Mouse (Mus musculus) forebrain, embryonic 14.5 days (tissue): ENCODE data around the gene Gm11032. TPM values are rescaled to one million over a fixed set of nuclear protein-coding genes. Genes with fewer than 3 reads are reported as not detected.

Source experiments
- ATAC-seq: fragments of 200-750 bp; cut with Nextera tagmentation; 2 replicates; pipeline ENCODE4 v1.8.0; 2017; ENCODE audit warnings: mild to moderate bottlenecking, moderate library complexity
- DNase-seq: peaks from one replicate; pipeline ENCODE4 v3.0.0-alpha.2; 2015; ENCODE audit warnings: low spot score
- H3K27ac ChIP-seq: fragments of 300-500 bp; sonication (generic); 2 replicates; pipeline ENCODE4 v1.5.1; 2014; ENCODE audit warnings: low read depth, mild to moderate bottlenecking, control low read depth, low read length, moderate library complexity
- H3K27me3 ChIP-seq: fragments of 300-500 bp; sonication (generic); replicated peaks from 2 replicates; pipeline ENCODE4 v1.6.1; 2014; ENCODE audit warnings: low read length, control low read depth, mixed read lengths; ENCODE audit not compliant: control insufficient read depth, insufficient read depth
- H3K36me3 ChIP-seq: fragments of 300-500 bp; sonication (generic); 2 replicates; pipeline ENCODE4 v1.6.1; 2014; ENCODE audit warnings: low read length, control low read depth; ENCODE audit not compliant: control insufficient read depth, insufficient read depth
- H3K4me1 ChIP-seq: fragments of 300-500 bp; sonication (generic); 2 replicates; pipeline ENCODE4 v1.6.1; 2014; ENCODE audit warnings: antibody characterized with exemption, low read length, control low read depth; ENCODE audit not compliant: control insufficient read depth, insufficient read depth
- H3K4me2 ChIP-seq: fragments of 300-500 bp; sonication (generic); 2 replicates; pipeline ENCODE4 v1.6.1; 2014; ENCODE audit warnings: mild to moderate bottlenecking, control low read depth, low read length
- H3K4me3 ChIP-seq: fragments of 300-500 bp; sonication (generic); 2 replicates; pipeline ENCODE4 v1.5.1; 2014; ENCODE audit warnings: low read depth, low read length, control low read depth
- H3K9ac ChIP-seq: fragments of 300-500 bp; sonication (generic); 2 replicates; pipeline ENCODE4 v1.6.1; 2014; ENCODE audit warnings: mild to moderate bottlenecking, low read length, control low read depth, moderate library complexity
- H3K9me3 ChIP-seq: fragments of 300-500 bp; sonication (generic); replicated peaks from 2 replicates; pipeline ENCODE4 v1.6.1; 2016; ENCODE audit warnings: low read length, control low read depth, mixed read lengths; ENCODE audit not compliant: control insufficient read depth
- WGBS: fragments of 180-500 bp; shearing (Covaris S2); extraction: QIAGEN DNeasy Blood & Tissue Kit; methylation state at CpG from one replicate; pipeline ENCODE4 v1.1.7; 2014; 5-methylcytosine and 5-hydroxymethylcytosine counted together
- polyA plus RNA-seq: library from polyadenylated mRNA; unstranded; fragments of >200 nt; fragmentation: Nextera tagmentation; extraction: Ambion mirVana; gene quantifications from 2 replicates; pipeline ENCODE4 v1.2.1, GENCODE M21; 2014

Gene Gm11032
- polyA plus RNA-seq, 1 experiment from 2014 or later, result not detected

- H3K4me1 ChIP-seq, result no peaks in the 10 kb centered on the region
- H3K27me3 ChIP-seq, result no peaks in the 10 kb centered on the region
- DNase-seq (no peak), ATAC-seq (no peak)
- 73% methylated on average over 2 of the region's 2 CpGs for WGBS
- H3K4me3 ChIP-seq, result no peak overlapping the region
- H3K4me2 ChIP-seq, result no peak overlapping the region
- H3K27ac ChIP-seq, result no peak overlapping the region
- H3K36me3 ChIP-seq, result no peaks in the 10 kb centered on the region
- H3K9me3 ChIP-seq, result no peaks in the 10 kb centered on the region
- no peak overlapping the region for H3K9ac ChIP-seq
Measured at GRCm38 (mm10) chr11:4611904-4612303, 8.0 kb upstream of the Gm11032 start.

DNA sequence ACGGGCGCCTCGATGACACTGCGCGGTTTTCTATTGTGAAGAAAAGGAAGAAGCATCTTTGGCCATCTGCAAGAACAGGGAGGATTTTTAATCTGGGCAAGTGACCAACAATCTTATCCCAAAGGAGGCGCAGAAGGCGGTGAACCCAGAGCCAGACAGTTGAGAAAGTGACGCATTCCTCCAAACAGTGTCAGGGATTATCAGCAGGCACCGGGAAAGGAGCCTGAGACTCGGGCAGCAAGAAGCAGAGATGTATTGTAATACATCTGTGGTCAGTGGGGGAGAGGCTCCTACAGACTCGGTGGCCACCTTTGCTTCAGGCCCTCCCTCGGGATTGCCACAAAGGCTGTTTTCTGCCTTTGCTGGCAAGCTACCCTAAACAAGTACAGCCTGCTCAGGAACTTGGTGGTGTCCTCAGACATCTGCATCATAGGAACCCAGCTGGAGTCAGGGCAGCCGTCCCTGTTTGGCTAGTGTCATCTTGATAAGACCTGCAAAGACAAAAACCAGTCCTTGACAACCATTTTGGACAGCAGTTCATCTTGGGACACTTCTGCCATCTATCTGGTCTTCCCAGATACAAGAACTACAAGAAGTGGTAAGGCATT, 738 bp downstream of the Gm11032 start:
- Histone ChIP-seq H3K4me1 (no peaks in the 10 kb centered on the region), H3K4me3 (no peak overlapping the region), H3K27ac (no peak overlapping the region), H3K9me3 (no peaks in the 10 kb centered on the region), H3K36me3 (no peaks in the 10 kb centered on the region), H3K27me3 (no peaks in the 10 kb centered on the region), H3K4me2 (no peak overlapping the region), H3K9ac (no peak overlapping the region)
- WGBS, result 64% methylated on average over 13 of the region's 13 CpGs
- no peak for DNase-seq
- no peak for ATAC-seq

GRCm38 (mm10) chr11:4621866-4622265, 2.0 kb downstream of the Gm11032 start:
- WGBS, result 86% methylated on average over 4 of the region's 4 CpGs
- Histone ChIP-seq H3K4me2 (no peak overlapping the region), H3K27me3 (no peaks in the 10 kb centered on the region), H3K9me3 (no peaks in the 10 kb centered on the region), H3K36me3 (no peaks in the 10 kb centered on the region), H3K9ac (no peak overlapping the region), H3K4me1 (no peaks in the 10 kb centered on the region), H3K27ac (no peak overlapping the region), H3K4me3 (no peak overlapping the region)
- DNase-seq (no peak), ATAC-seq (no peak)

- Histone ChIP-seq H3K27ac (no peak overlapping the region), H3K27me3 (no peaks in the 10 kb centered on the region), H3K4me1 (no peaks in the 10 kb centered on the region), H3K4me3 (no peak overlapping the region), H3K36me3 (no peaks in the 10 kb centered on the region), H3K9ac (no peak overlapping the region), H3K9me3 (no peaks in the 10 kb centered on the region), H3K4me2 (no peak overlapping the region)
- DNase-seq (no peak), ATAC-seq (no peak)
- WGBS, result 75% methylated on average over 7 of the region's 7 CpGs
Measured at GRCm38 (mm10) chr11:4622442-4622986, 2.6 kb downstream of the Gm11032 start.

GRCm38 (mm10) chr11:4622997-4623396, 3.1 kb downstream of the Gm11032 start:
- Histone ChIP-seq H3K9ac (no peak overlapping the region), H3K4me2 (no peak overlapping the region), H3K4me1 (no peaks in the 10 kb centered on the region), H3K27me3 (no peaks in the 10 kb centered on the region), H3K36me3 (no peaks in the 10 kb centered on the region), H3K4me3 (no peak overlapping the region), H3K9me3 (no peaks in the 10 kb centered on the region), H3K27ac (no peak overlapping the region)
- DNase-seq (no peak), ATAC-seq (0 out of 2 replicates have a peak, but pooled peaks have one; percentile 44)
- WGBS, result 56% methylated on average over 5 of the region's 5 CpGs

DNA sequence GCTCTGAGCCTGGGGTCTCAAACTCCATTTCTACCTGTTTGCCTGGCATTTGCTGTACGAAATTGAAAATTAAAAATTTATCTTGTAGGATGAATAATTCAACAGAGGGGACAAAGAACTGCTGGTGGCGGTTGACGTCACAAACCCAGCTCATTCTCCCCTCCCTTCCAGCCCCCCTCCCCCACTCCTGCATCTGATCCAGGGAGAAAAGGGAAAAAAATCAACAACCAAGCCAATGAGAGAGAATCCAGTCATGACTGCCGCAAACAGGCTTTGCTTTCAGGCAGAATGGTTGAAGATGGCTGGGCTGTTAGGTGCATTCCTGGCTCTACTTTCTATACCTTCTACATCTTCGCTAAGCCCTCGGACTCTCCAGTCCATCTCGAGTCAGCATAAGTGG, 6.1 kb downstream of the Gm11032 start:
- no peaks in the 10 kb centered on the region for H3K27me3 ChIP-seq
- H3K27ac ChIP-seq, result no peak overlapping the region
- no peak overlapping the region for H3K9ac ChIP-seq
- no peak overlapping the region for H3K4me3 ChIP-seq
- DNase-seq (no peak), ATAC-seq (no peak)
- no peaks in the 10 kb centered on the region for H3K4me1 ChIP-seq
- no peaks in the 10 kb centered on the region for H3K36me3 ChIP-seq
- no peaks in the 10 kb centered on the region for H3K9me3 ChIP-seq
- 72% methylated on average over 7 of the region's 7 CpGs for WGBS
- H3K4me2 ChIP-seq, result no peak overlapping the region

DNA sequence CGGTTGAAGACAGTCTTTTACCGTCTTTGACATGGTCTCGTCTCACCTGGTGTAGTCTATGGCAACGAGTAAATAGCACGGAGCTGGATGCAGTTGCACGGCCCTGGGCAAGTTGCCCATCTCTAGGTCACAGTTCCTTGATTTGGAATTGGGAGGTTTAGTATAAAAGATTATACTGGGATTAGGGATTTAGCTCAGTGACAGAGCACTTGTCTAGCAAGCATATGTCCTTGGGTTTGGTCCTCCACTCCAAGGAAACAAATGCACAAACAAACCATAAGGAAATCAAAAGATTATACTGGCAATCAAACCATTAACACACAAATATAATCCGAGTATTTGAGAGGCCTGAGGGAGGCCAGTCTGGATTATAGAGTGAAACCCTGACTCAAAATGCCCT, 7.8 kb downstream of the Gm11032 start:
- Histone ChIP-seq H3K9me3 (no peaks in the 10 kb centered on the region), H3K27me3 (no peaks in the 10 kb centered on the region), H3K36me3 (no peaks in the 10 kb centered on the region), H3K4me1 (no peaks in the 10 kb centered on the region), H3K4me3 (no peak overlapping the region), H3K9ac (no peak overlapping the region), H3K27ac (no peak overlapping the region), H3K4me2 (no peak overlapping the region)
- no peak for DNase-seq
- ATAC-seq, result no peak
- 52% methylated on average over 7 of the region's 7 CpGs for WGBS

DNA sequence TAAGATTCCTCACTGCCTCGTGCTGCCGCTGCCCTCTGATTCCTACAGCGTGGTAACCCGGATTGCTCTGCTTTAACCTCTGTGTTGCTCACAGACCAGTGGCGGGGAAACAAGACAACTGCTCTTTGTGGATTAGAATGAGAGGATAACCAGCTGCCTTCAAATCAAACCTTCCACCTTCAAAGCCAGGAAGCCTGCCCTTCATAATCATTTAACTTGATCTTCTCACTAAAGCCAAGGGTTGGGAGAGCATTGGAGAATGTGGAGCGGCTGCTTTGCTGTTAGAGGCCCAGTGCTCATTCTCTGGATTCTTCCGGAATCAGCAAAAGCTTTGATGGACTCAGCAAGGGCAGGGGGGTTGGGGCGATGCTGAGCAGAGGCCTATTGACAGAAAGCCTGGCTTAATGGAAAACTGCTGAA, 10.0 kb downstream of the Gm11032 start:
- no peaks in the 10 kb centered on the region for H3K27me3 ChIP-seq
- H3K36me3 ChIP-seq, result no peaks in the 10 kb centered on the region
- DNase-seq, result no peak
- 44% methylated on average over 8 of the region's 8 CpGs for WGBS
- H3K4me3 ChIP-seq, result no peak overlapping the region
- no peak for ATAC-seq
- H3K27ac ChIP-seq, result no peak overlapping the region
- no peaks in the 10 kb centered on the region for H3K9me3 ChIP-seq
- H3K9ac ChIP-seq, result no peak overlapping the region
- no peak overlapping the region for H3K4me2 ChIP-seq
- H3K4me1 ChIP-seq, result no peaks in the 10 kb centered on the region

DNA sequence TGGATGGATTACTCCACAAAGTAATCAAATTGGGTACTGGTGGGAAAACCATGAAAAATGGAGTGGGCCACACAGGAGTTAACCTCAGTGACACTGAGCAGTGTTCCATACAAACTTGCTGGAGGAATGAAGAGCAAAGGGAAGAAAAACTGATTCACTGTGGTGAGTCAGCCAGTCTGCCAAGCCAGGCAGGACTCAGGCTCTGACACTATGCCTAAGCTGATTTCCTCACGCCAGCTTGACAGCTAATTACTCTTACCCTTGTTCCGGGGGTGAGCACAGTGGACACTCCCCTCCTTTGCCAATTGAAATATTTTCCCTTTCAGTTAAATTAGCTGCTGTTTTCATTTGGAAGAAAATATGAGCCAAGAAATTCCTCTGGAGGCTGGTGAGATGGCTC, 13.6 kb downstream of the Gm11032 start:
- WGBS, result 35% methylated on average over 2 of the region's 2 CpGs
- H3K9me3 ChIP-seq, result no peaks in the 10 kb centered on the region
- no peak overlapping the region for H3K4me2 ChIP-seq
- no peak for DNase-seq
- ATAC-seq, result no peak
- no peak overlapping the region for H3K9ac ChIP-seq
- H3K36me3 ChIP-seq, result no peaks in the 10 kb centered on the region
- H3K27me3 ChIP-seq, result no peaks in the 10 kb centered on the region
- no peak overlapping the region for H3K27ac ChIP-seq
- H3K4me3 ChIP-seq, result no peak overlapping the region
- H3K4me1 ChIP-seq, result peaks cover 6% of the 10 kb centered on the region; the same call in 1 of the 2 replicates
